Comparison of ENCODE assay signal across 8 mouse cellular contexts in genomic region chr11:104131756-104132155, GRCm38 (mm10). TPM values are rescaled to one million over a fixed set of nuclear protein-coding genes. Genes with fewer than 3 reads are reported as not detected.
A peak's percentile ranks its signal among the peaks of the same experiment; 100 is the strongest.
DNase-seq lines count a peak whose midpoint lies in the region; ATAC-seq and TF ChIP-seq lines count a peak whose summit lies in the region.

No protein-coding gene starts in this region.

- peak overlapping the region; percentile 59 for H3K4me3 ChIP-seq in gastrocnemius, adult 2 months
- H3K4me3 ChIP-seq in heart, embryonic 16.5 days (ENCODE audit: low read length), result peak overlapping the region; percentile 47
- H3K4me3 ChIP-seq in neural tube, embryonic 11.5 days (ENCODE audit: low read depth, low read length), result peak overlapping the region; percentile 55

- peaks cover 3% of the 10 kb centered on the region for H3K4me1 ChIP-seq in heart, embryonic 16.5 days (ENCODE audit: control insufficient read depth, insufficient read depth, low read length)
- peaks cover 14% of the 10 kb centered on the region; the same call in 1 of the 2 replicates for H3K4me1 ChIP-seq in neural tube, embryonic 11.5 days (ENCODE audit: control insufficient read depth, insufficient read depth, low read length)

- intact Hi-C loops in gastrocnemius, adult 2 months (cut with DNase I), result no loop called here
- intact Hi-C loops in left cerebral cortex, postnatal 14 days (cut with DNase I), result loop anchor here (5.0 kb wide), 2 partner anchors 41 to 134 kb away; no protein-coding TSS in a partner anchor

- H3K27me3 ChIP-seq in heart, embryonic 16.5 days (ENCODE audit: control insufficient read depth, insufficient read depth, low read length), result peaks cover 79% of the 10 kb centered on the region
- peaks cover 57% of the 10 kb centered on the region for H3K27me3 ChIP-seq in neural tube, embryonic 11.5 days (ENCODE audit: control insufficient read depth, insufficient read depth, low read length)

- H3K27ac ChIP-seq in gastrocnemius, adult 2 months, result no peak overlapping the region
- H3K27ac ChIP-seq in heart, embryonic 16.5 days (ENCODE audit: low read length), result no peak overlapping the region
- no peak overlapping the region for H3K27ac ChIP-seq in neural tube, embryonic 11.5 days (ENCODE audit: low read depth, low read length)

- peak; percentile 27 for DNase-seq in gastrocnemius, adult 2 months
- DNase-seq in gastrocnemius, postnatal 25 days, result no peak
- peak; percentile 80 for DNase-seq in R1 (ENCODE audit: low read depth, low spot score)
- DNase-seq in embryo, embryonic 10.5 days (ENCODE audit: low spot score), result peak; percentile 81
- peak; percentile 47 to 56 for DNase-seq in left cerebral cortex, postnatal 14 days (ENCODE audit: low spot score in 2 of 2)
- peak; percentile 84 for DNase-seq in neural tube, embryonic 11.5 days (ENCODE audit: low spot score)

- peak; percentile 53 for TF ChIP-seq CTCF in gastrocnemius, adult 2 months (IDR thresholded peaks at IDR 0.05)

- no peak for ATAC-seq in heart, embryonic 16.5 days (replicated peaks; ENCODE audit: extremely low read depth, insufficient read depth, low FRiP score)
- ATAC-seq in neural tube, embryonic 11.5 days (ENCODE audit: insufficient read depth, low FRiP score, low TSS enrichment), result peak; percentile 69
- no peak for ATAC-seq in monocyte, adult 5-6 weeks (replicated peaks; ENCODE audit: insufficient number of reproducible peaks, low FRiP score, low TSS enrichment, poor library complexity, severe bottlenecking)

- WGBS in heart, embryonic 16.5 days, result 1% methylated on average over 21 of the region's 21 CpGs
- WGBS in neural tube, embryonic 11.5 days, result 2% methylated on average over 21 of the region's 21 CpGs

- H3K4me2 ChIP-seq in heart, embryonic 16.5 days (ENCODE audit: low read depth, low read length), result peak overlapping the region; percentile 70; the same call in 1 of the 2 replicates
- peak overlapping the region; percentile 85 for H3K4me2 ChIP-seq in neural tube, embryonic 11.5 days (ENCODE audit: low read depth)

- H3K9ac ChIP-seq in heart, embryonic 16.5 days (ENCODE audit: low read length), result no peak overlapping the region
- peak overlapping the region; percentile 60; the same call in 1 of the 2 replicates for H3K9ac ChIP-seq in neural tube, embryonic 11.5 days (ENCODE audit: low read length)

- no peaks in the 10 kb centered on the region for H3K36me3 ChIP-seq in heart, embryonic 16.5 days (ENCODE audit: control insufficient read depth, insufficient read depth)
- H3K36me3 ChIP-seq in neural tube, embryonic 11.5 days (ENCODE audit: control insufficient read depth, insufficient read depth, low read length), result no peaks in the 10 kb centered on the region

- no peaks in the 10 kb centered on the region for H3K9me3 ChIP-seq in heart, embryonic 16.5 days (replicated peaks; ENCODE audit: control insufficient read depth, low read length)
- H3K9me3 ChIP-seq in neural tube, embryonic 11.5 days (ENCODE audit: control insufficient read depth, low read length), result no peaks in the 10 kb centered on the region

RNA-seq across cellular contexts. Expression of gene Crhr1, which starts 0.9 kb away (rescaled TPM):
- total RNA-seq in gastrocnemius, adult 2 months (2021), result not detected
- not detected for total RNA-seq in gastrocnemius, postnatal 25 days (2021)
- polyA plus RNA-seq in heart, embryonic 16.5 days (2015; fragmentation: Nextera tagmentation; extraction: Ambion mirVana), result not detected in 2 replicates
- total RNA-seq in left cerebral cortex, postnatal 14 days (2021), result 10 to 100 TPM; 40.3 to 45.1 TPM
- 0.24 and 0.97 TPM in 2 replicates for polyA plus RNA-seq in neural tube, embryonic 11.5 days (2014; fragmentation: Nextera tagmentation; extraction: Ambion mirVana)
- total RNA-seq in monocyte, adult 5-6 weeks (2017), result not detected in 3 replicates

RNA-seq across cellular contexts. Expression of gene Sppl2c, which starts 54.4 kb away (rescaled TPM):
- not detected for total RNA-seq in gastrocnemius, adult 2 months (2021)
- total RNA-seq in gastrocnemius, postnatal 25 days (2021), result not detected
- polyA plus RNA-seq in heart, embryonic 16.5 days (2015; fragmentation: Nextera tagmentation; extraction: Ambion mirVana), result not detected in 2 replicates
- not detected for total RNA-seq in left cerebral cortex, postnatal 14 days (2021)
- polyA plus RNA-seq in neural tube, embryonic 11.5 days (2014; fragmentation: Nextera tagmentation; extraction: Ambion mirVana), result not detected in 2 replicates
- not detected in 3 replicates for total RNA-seq in monocyte, adult 5-6 weeks (2017)

Comparison
In these comparisons a context has a peak if more than half of its experiments do, and no peak if none do; other contexts are left out.
1. RNA of gene Crhr1, which starts 0.9 kb away (total RNA-seq): 40.3 to 45.1 TPM in left cerebral cortex, postnatal 14 days; not detected in gastrocnemius, postnatal 25 days, not detected in gastrocnemius, adult 2 months and not detected in monocyte, adult 5-6 weeks; every median in the first group is over 10 times any median in the second.
2. Peak in every context shown above with its lines, with median percentiles within 50 percentile points of each other: H3K4me3 ChIP-seq.